In the genomic region with DNA sequence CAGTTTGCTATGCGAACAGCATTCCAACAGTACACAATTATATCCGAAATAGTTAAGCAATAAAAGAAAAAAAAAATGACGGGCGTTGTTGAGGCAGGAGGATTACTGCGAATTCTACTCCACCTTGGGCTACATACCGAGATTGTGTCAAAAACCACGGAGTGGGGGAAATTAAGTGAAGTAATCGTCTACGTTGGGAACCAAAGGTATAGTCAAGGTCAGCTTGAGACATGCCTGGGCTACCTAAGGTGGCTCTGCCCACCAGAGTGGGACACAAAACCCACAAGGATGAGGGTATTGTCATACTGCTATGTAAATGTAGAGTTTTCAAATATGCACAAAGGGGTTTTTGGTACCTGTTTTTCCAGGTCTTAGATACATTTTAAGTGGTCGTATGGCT, we compare ENCODE assay signal across 8 mouse cellular contexts.
A peak's percentile ranks its signal among the peaks of the same experiment; 100 is the strongest.
DNase-seq lines count a peak whose midpoint lies in the region; ATAC-seq and TF ChIP-seq lines count a peak whose summit lies in the region.

No protein-coding gene starts in this region.

- peaks cover 8% of the 10 kb centered on the region; the same call in 1 of the 2 replicates for H3K4me1 ChIP-seq in heart, embryonic 15.5 days (replicated peaks)
- H3K4me1 ChIP-seq in heart, postnatal 0 days (ENCODE audit: control insufficient read depth, insufficient read depth), result no peaks in the 10 kb centered on the region
- peaks cover 12% of the 10 kb centered on the region for H3K4me1 ChIP-seq in midbrain, embryonic 10.5 days

- DNase-seq in heart, postnatal 4 days, result no peak
- DNase-seq in MN1 (ENCODE audit: low spot score), result peak; percentile 23
- DNase-seq in heart, postnatal 0 days (ENCODE audit: low spot score), result no peak
- DNase-seq in midbrain, embryonic 10.5 days (ENCODE audit: low spot score), result no peak
- DNase-seq in right cerebral cortex, postnatal 36 days (ENCODE audit: low spot score in 2 of 2), result no peak
- DNase-seq in lung, postnatal 25 days (ENCODE audit: low spot score), result no peak

- no peaks in the 10 kb centered on the region for H3K9me3 ChIP-seq in heart, embryonic 15.5 days (replicated peaks)
- H3K9me3 ChIP-seq in heart, postnatal 0 days (replicated peaks; ENCODE audit: control insufficient read depth, low read length), result no peaks in the 10 kb centered on the region
- H3K9me3 ChIP-seq in midbrain, embryonic 10.5 days (replicated peaks), result no peaks in the 10 kb centered on the region

- TF ChIP-seq CTCF in heart, postnatal 0 days (IDR thresholded peaks at IDR 0.05; ENCODE audit: low read depth), result no peak

- peak overlapping the region; percentile 79 for H3K4me3 ChIP-seq in heart, embryonic 15.5 days
- H3K4me3 ChIP-seq in heart, postnatal 0 days (ENCODE audit: low read depth, low read length), result peak overlapping the region; percentile 63
- peak overlapping the region; percentile 84 for H3K4me3 ChIP-seq in midbrain, embryonic 10.5 days

- peak overlapping the region; percentile 82 for H3K4me2 ChIP-seq in heart, embryonic 15.5 days
- H3K4me2 ChIP-seq in heart, postnatal 0 days (ENCODE audit: low read depth, low read length), result peak overlapping the region; percentile 74

- H3K27ac ChIP-seq in heart, embryonic 15.5 days, result no peak overlapping the region; the same call in 1 of the 2 replicates
- 0 out of 2 replicates have a peak overlapping the region, but pooled peaks have one; percentile 35 for H3K27ac ChIP-seq in heart, postnatal 0 days (ENCODE audit: low read depth)
- H3K27ac ChIP-seq in midbrain, embryonic 10.5 days (replicated peaks), result peak overlapping the region; percentile 87

- peak overlapping the region; percentile 86 for H3K9ac ChIP-seq in heart, embryonic 15.5 days
- peak overlapping the region; percentile 65 for H3K9ac ChIP-seq in heart, postnatal 0 days (replicated peaks; ENCODE audit: low read depth, low read length)

- ATAC-seq in heart, embryonic 15.5 days (replicated peaks; ENCODE audit: insufficient number of reproducible peaks, insufficient read depth, low FRiP score, low read depth), result no peak
- no peak for ATAC-seq in heart, postnatal 0 days (ENCODE audit: insufficient read depth, low read depth)
- ATAC-seq in granulocyte monocyte progenitor cell, adult 5-6 weeks (replicated peaks; ENCODE audit: poor library complexity, severe bottlenecking), result no peak

- TF ChIP-seq EP300 in heart, postnatal 0 days (IDR thresholded peaks at IDR 0.05; ENCODE audit: low read depth), result no peak

- WGBS in heart, embryonic 15.5 days, result 9% methylated on average over 10 of the region's 10 CpGs
- WGBS in heart, postnatal 0 days, result 9% methylated on average over 10 of the region's 10 CpGs
- WGBS in midbrain, embryonic 10.5 days, result 15% methylated on average over 10 of the region's 10 CpGs

- no peaks in the 10 kb centered on the region for H3K27me3 ChIP-seq in heart, embryonic 15.5 days
- H3K27me3 ChIP-seq in heart, postnatal 0 days (ENCODE audit: control insufficient read depth, insufficient read depth, low read length), result no peaks in the 10 kb centered on the region
- no peaks in the 10 kb centered on the region for H3K27me3 ChIP-seq in midbrain, embryonic 10.5 days (ENCODE audit: low read depth, poor library complexity, severe bottlenecking)

- no peaks in the 10 kb centered on the region for H3K36me3 ChIP-seq in heart, embryonic 15.5 days
- no peaks in the 10 kb centered on the region for H3K36me3 ChIP-seq in heart, postnatal 0 days (replicated peaks; ENCODE audit: control insufficient read depth, insufficient read depth, low read length)
- H3K36me3 ChIP-seq in midbrain, embryonic 10.5 days, result no peaks in the 10 kb centered on the region
